Mouse (Mus musculus): ENCODE measurements at regions not wholly inside any gene's neighbourhood (a gene's known extent, or its start where the extent isn't known, plus 50 kb on each side); places are given as distances from the start of the nearest gene placed in this dataset.

GRCm38 (mm10) chr2:116817134-116817533 lies 61.4 kb upstream of the Tmco5 start:
- Histone ChIP-seq H3K9ac (ENCODE audit: low read depth, low read length) (no peak overlapping the region), H3K27me3 (ENCODE audit: insufficient read depth, low read length) (no peaks in the 10 kb centered on the region), H3K27ac (no peak overlapping the region), H3K4me1 (replicated peaks; ENCODE audit: insufficient read depth, low read length) (no peaks in the 10 kb centered on the region), H3K4me2 (ENCODE audit: low read length) (no peak overlapping the region), H3K4me3 (replicated peaks; ENCODE audit: low read depth, low read length) (no peak overlapping the region), H3K36me3 (ENCODE audit: insufficient read depth, low read length) (no peaks in the 10 kb centered on the region), H3K9me3 (replicated peaks; ENCODE audit: low read length) (no peaks in the 10 kb centered on the region)
- WGBS = 70% methylated on average over 6 of the region's 6 CpGs
- ATAC-seq (replicated peaks; ENCODE audit: low FRiP score, low read depth) (no peak), DNase-seq (ENCODE audit: low spot score) (no peak)
- TF ChIP-seq CTCF (IDR thresholded peaks at IDR 0.05; ENCODE audit: low read depth) = no peak

- ATAC-seq (replicated peaks; ENCODE audit: low FRiP score, low read depth) (no peak), DNase-seq (ENCODE audit: low spot score) (no peak)
- Histone ChIP-seq H3K27me3 (ENCODE audit: insufficient read depth, low read length) (no peaks in the 10 kb centered on the region), H3K36me3 (ENCODE audit: insufficient read depth, low read length) (no peaks in the 10 kb centered on the region), H3K9ac (ENCODE audit: low read depth, low read length) (no peak overlapping the region), H3K4me3 (replicated peaks; ENCODE audit: low read depth, low read length) (no peak overlapping the region), H3K27ac (no peak overlapping the region), H3K4me2 (ENCODE audit: low read length) (no peak overlapping the region), H3K9me3 (replicated peaks; ENCODE audit: low read length) (no peaks in the 10 kb centered on the region), H3K4me1 (replicated peaks; ENCODE audit: insufficient read depth, low read length) (no peaks in the 10 kb centered on the region)
- TF ChIP-seq CTCF (IDR thresholded peaks at IDR 0.05; ENCODE audit: low read depth) = no peak
- WGBS = 66% methylated on average over 9 of the region's 9 CpGs
Measured at GRCm38 (mm10) chr2:116817561-116817960, 60.9 kb upstream of the Tmco5 start.

GRCm38 (mm10) chr2:116818550-116818949 lies 59.9 kb upstream of the Tmco5 start:
- no peaks in the 10 kb centered on the region for H3K36me3 ChIP-seq (ENCODE audit: insufficient read depth, low read length)
- no peak for TF ChIP-seq CTCF (IDR thresholded peaks at IDR 0.05; ENCODE audit: low read depth)
- DNase-seq (ENCODE audit: low spot score) = no peak
- H3K4me3 ChIP-seq (replicated peaks; ENCODE audit: low read depth, low read length) = no peak overlapping the region
- no peak for ATAC-seq (replicated peaks; ENCODE audit: low FRiP score, low read depth)
- H3K4me1 ChIP-seq (replicated peaks; ENCODE audit: insufficient read depth, low read length) = no peaks in the 10 kb centered on the region
- H3K4me2 ChIP-seq (ENCODE audit: low read length) = no peak overlapping the region
- no peak overlapping the region for H3K27ac ChIP-seq
- H3K9me3 ChIP-seq (replicated peaks; ENCODE audit: low read length) = no peaks in the 10 kb centered on the region
- no peaks in the 10 kb centered on the region for H3K27me3 ChIP-seq (ENCODE audit: insufficient read depth, low read length)
- WGBS = 49% methylated on average over 2 of the region's 2 CpGs
- H3K9ac ChIP-seq (ENCODE audit: low read depth, low read length) = no peak overlapping the region

- H3K4me2 ChIP-seq (ENCODE audit: low read length) = no peak overlapping the region
- DNase-seq (ENCODE audit: low spot score) (no peak), ATAC-seq (replicated peaks; ENCODE audit: low FRiP score, low read depth) (no peak)
- 42% methylated on average over 13 of the region's 13 CpGs for WGBS
- no peak overlapping the region for H3K4me3 ChIP-seq (replicated peaks; ENCODE audit: low read depth, low read length)
- no peaks in the 10 kb centered on the region for H3K27me3 ChIP-seq (ENCODE audit: insufficient read depth, low read length)
- TF ChIP-seq CTCF (IDR thresholded peaks at IDR 0.05; ENCODE audit: low read depth) = no peak
- no peaks in the 10 kb centered on the region for H3K9me3 ChIP-seq (replicated peaks; ENCODE audit: low read length)
- no peaks in the 10 kb centered on the region for H3K36me3 ChIP-seq (ENCODE audit: insufficient read depth, low read length)
- no peaks in the 10 kb centered on the region for H3K4me1 ChIP-seq (replicated peaks; ENCODE audit: insufficient read depth, low read length)
- H3K9ac ChIP-seq (ENCODE audit: low read depth, low read length) = no peak overlapping the region
- H3K27ac ChIP-seq = no peak overlapping the region
Measured at GRCm38 (mm10) chr2:116819016-116819687, 59.3 kb upstream of the Tmco5 start.

- Histone ChIP-seq H3K27me3 (ENCODE audit: insufficient read depth, low read length) (no peaks in the 10 kb centered on the region), H3K27ac (no peak overlapping the region), H3K4me2 (ENCODE audit: low read length) (no peak overlapping the region), H3K9me3 (replicated peaks; ENCODE audit: low read length) (no peaks in the 10 kb centered on the region), H3K9ac (ENCODE audit: low read depth, low read length) (no peak overlapping the region), H3K36me3 (ENCODE audit: insufficient read depth, low read length) (no peaks in the 10 kb centered on the region), H3K4me1 (replicated peaks; ENCODE audit: insufficient read depth, low read length) (no peaks in the 10 kb centered on the region), H3K4me3 (replicated peaks; ENCODE audit: low read depth, low read length) (no peak overlapping the region)
- WGBS = 53% methylated on average over 13 of the region's 13 CpGs
- DNase-seq (ENCODE audit: low spot score) (peak; percentile 86), ATAC-seq (replicated peaks; ENCODE audit: low FRiP score, low read depth) (no peak)
- TF ChIP-seq CTCF (IDR thresholded peaks at IDR 0.05; ENCODE audit: low read depth) = peak; percentile 77
Measured at GRCm38 (mm10) chr2:116820831-116821745, 57.4 kb upstream of the Tmco5 start.

Measured in kidney, postnatal 0 days (tissue).